Mouse (Mus musculus) erythroblast, adult 5-6 weeks (primary cell): ENCODE results near the gene Flt3. TPM values are rescaled to one million over a fixed set of nuclear protein-coding genes. Genes with fewer than 3 reads are reported as not detected.

Experiments used
- ATAC-seq: replicated peaks from 2 replicates; pipeline ENCODE4 v1.8.0; 2016; ENCODE audit warnings: moderate number of reproducible peaks, mild to moderate bottlenecking, moderate TSS enrichment, inconsistent platforms; ENCODE audit not compliant: poor library complexity, low FRiP score, severe bottlenecking
- total RNA-seq, 2 experiments: library from RNA; stranded (forward) in 1 of 2; stranded (reverse) in 1 of 2; fragments of 150-400 nt in 1 of 2; fragments of 200-764, 138-1000 nt in 1 of 2; gene quantifications; 2 replicates each; pipeline versions ENCODE4 v1.2.3 to v1.2.4; 2015 to 2017; ENCODE audit warnings: low replicate concordance in 2 of 2

Flt3 gene
- total RNA-seq, 2 experiments from 2014 or later, result 1.9 to 4.7 TPM

DNA sequence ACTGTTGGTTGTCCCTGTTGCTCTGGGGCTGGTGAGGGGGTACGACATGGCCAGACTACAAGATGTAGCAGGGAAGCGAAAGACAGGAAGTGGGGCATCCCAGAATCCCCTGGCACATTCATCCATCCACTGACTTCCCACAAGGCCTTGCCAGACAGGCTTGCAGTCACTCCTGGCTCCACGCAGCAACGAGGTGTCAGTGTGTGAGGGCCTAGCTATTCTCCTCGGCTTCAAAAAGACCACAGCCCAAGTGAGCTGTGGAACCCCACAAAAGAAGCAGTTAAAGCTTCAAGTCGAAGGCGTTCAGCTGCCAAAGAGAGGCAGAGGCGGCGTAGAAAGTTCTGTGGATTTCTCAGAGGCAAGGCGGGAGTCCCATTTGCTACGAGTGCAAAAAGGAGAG, 41.8 kb downstream of the Flt3 start:
- ATAC-seq, result no peak

DNA sequence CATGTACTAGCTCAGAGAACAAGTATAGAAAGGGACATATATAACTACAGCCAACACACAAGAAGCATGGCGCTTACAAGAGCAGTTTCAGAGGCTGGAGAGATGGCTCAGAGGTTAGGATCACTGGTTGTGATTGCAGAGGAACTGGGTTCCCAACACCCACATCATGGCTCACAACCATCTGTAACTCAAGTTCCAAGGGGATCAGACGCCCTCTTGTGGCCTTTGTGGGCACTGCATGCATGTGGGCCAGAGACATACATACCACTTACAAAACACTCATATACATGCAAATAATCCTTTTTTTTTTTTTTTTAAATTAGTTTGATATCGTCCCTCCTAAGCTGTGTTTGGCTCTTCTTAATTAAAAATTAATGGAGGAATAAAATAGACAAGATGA, 42.8 kb downstream of the Flt3 start:
- peak; percentile 52; the same call in 1 of the 2 replicates for ATAC-seq

DNA sequence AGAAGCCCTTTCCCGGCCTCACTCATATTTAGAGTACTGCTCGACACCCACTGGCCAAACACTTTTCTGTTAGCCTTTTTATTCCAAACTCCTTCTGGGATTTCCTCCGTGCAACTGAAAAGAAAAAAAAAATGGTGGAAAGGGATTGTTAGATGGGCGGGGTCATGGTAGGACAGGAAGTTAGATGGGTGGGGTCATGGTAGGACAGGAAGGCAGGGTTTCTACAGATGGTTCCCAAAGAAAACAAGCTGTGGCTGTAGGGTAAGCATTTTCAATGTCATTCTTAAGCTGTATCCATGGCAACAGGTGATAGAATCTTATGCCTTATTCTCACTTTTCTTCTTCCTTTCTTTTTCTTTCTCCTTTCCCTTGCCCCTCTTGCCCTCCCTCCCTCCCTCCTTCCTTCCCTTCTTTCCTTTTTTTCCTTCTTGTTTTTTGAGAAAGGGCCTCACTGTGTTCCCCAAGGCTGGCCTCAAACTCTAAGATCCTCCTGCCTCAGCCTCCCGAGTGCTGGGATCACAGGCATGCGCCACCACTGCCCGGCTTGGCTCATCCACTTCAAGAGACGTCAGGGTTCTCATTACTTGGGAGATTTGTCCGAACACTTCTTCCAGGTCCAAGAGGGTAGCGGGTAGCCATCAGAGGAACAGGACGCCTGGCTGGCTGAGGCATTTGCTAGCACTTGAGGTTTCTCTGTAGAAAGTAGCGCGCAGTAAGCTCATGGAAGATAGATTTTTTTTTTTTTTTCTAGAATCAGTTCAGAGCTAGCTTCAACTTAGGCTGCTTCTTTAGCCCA, 43.8 kb downstream of the Flt3 start:
- ATAC-seq, result no peak

DNA sequence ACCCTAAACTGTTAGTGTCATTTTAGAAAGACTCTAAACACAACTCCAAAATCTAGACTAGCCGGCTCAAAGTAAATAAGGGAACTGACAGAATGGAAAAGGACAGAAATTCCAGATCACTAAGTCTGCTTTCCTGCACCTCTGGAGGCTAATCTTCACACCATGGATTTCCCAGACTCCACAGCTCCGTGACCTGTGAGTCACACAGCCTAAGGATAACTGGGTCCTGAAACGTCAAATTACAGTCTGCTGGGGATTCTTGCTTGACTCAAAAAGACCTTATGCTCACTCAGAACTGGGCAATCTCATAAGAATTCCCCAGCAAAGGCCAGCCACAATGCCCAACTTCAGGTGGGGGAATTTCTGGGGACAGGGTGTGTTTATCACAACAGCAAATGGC, 44.5 kb downstream of the Flt3 start:
- ATAC-seq, result no peak

DNA sequence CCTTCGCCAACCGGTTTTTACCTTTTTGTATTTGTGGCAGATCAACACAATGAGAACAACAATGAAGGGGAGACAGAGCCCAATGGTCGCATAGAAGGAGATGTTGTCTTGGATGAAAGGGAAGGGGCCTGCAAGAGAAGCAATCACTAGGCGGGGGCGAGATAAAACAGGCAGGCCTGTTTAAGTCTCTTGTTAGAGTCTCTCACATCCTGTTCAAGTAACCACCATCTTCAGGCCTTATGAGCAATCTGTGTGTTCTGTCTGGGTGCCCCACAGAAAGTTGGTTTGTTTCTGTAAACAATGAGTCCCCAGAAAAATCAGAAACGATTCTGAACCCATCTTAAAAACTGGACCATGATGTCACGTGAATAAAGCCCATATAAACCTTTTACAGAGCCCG, 45.3 kb downstream of the Flt3 start:
- ATAC-seq, result no peak

DNA sequence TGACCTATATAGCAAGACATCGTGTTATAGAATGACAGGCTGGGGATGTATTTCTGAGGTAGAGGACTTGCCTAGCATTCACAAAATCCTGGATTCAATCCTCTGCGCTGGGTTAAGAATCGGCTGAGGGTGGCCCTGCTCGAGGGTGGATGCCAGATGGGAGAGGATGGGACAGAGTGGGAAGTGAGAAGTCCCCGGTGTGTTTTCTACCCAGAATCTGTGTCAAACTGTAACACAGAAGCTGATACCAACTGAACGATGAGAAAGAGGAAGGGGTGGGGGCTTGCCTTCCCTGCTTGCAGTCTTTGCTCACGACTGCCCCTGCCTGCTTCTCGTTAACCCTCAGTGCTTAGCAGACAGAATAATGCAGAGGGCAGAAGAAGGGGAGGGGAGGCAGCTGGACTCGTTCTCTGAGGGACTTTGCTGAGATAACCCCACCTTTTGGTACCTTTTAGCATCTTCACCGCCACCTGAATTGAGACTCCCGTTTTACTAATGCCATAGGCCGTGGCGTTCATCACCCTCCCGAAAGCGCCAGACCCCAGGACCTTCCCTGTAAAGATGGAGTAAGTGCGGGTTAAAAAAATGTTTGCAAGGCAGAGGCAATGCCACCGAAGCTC, 46.0 kb downstream of the Flt3 start:
- no peak for ATAC-seq

DNA sequence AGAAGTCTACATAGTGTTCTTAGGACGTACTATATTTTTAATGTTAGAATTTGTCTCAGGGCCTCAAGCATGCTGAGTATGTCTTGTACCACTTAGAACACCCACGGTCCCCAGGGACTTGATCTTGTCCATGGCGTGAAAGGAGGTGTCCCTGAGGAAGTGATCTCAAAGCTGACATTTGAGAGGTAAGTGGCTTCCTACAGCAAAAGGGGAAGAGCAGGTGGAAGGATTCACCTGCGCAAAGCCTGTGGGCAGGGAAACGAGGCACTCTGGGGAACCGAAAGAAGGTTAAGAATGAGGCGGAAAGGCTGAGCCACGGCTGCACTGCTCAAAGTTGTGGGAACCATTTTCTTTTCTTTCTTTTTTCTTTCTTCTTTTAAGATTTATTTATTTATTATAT, 48.4 kb downstream of the Flt3 start:
- no peak for ATAC-seq

DNA sequence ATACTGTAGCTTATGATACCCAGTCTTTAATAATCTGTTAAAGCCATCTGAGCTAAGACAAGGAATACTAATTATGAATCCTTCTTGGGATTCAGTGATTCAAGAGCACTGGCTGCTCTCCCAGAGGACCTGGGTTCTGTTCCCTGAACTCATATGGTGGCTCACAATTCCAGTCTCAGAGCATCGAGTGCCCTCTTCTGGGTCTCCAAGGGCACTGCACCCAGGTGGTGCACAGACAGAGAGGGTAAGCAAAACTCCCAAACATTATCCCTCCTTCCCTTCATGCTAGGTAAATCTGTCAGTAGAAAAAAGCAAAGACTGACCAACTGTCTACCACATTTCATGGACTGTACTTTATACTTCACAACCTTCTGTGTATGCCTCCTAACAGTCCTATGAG, 54.3 kb downstream of the Flt3 start:
- ATAC-seq, result no peak

DNA sequence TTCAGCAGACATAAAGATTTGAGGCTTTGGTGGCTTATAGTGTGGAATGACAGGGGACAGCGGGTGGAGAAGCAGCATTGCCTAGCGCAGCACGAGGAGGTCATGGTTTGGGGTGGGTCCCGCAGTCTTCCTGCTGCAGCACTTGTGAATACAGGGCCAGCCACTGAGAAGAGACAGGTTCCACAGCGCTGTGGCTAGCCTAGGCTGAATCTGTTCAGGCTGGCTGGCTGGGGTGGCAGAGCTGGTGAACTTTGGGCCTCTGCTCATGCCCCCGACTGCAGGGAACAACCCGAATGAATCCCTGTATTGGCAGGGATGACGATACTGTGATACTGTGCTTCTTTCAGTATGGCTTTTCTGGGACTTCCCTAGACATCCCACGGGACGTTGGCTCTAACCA, 56.4 kb downstream of the Flt3 start:
- ATAC-seq, result no peak

DNA sequence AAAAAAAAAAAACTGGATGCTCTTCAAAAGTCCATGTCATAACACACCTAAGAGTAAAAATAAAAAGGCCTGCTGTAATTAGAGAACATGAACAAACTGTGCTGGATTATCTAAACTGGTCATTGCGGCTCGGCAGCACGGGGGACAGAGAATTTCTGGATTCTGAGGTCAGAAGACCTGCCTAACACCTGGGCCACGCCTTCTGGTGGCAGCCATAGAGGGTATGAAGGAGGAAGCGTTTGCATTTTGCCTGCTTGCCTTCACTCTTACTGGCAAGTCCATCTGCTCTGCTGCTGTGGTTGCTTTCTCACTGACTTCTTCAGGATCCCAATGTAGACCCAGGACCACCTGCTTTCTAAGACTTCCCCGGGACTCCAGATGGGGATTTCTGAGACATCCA, 57.4 kb downstream of the Flt3 start:
- ATAC-seq, result no peak

DNA sequence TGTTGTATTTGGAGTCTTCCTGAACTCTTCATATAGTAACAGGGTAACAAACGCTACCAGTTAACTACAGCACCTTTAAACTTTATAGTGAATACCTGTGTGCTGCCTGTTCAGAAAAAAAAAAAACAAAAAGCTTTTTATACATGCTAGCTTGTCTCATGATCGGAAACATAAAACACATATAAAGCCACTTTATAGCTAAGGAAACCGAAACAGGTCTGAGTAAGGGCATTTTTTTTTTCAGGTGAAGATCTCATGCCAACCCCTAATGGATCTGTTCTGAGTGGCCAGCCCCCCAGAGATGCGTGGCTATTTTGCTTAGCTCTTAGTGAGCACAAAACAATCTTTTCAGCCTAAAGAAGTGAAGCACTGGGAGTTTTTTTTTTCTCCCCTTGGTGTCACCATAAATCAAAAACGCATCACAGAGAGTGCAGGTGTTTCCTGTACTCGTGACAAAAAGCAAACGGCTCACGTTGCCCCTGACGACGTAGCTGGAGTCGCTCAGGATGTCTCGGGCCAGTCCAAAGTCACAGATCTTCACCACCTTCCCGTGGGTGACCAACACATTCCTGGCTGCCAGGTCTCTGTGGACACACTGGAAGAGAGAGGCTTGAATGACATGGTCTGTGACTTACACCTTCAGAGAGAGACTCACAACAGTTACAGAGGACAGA, 59.4 kb downstream of the Flt3 start:
- ATAC-seq, result no peak

DNA sequence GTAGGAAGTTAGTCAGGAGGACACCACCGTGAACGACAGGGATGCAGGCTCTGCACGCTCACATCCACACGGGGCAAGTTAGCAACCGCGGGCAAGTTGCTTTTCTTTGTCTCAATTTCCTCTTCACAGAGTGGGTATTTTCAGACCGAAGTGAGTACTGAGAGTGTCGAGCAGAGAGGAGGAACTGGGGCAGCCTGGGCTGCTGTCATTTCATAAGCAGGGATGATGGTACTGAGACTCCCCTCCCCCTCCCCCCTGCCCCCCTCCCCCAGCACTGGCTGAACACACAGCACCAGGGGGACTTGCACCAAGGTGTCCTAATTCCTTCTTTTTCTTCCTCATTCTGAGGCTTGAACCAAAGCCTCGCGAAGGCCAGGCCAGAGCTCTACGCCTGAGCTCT, 60.7 kb downstream of the Flt3 start:
- no peak for ATAC-seq

DNA sequence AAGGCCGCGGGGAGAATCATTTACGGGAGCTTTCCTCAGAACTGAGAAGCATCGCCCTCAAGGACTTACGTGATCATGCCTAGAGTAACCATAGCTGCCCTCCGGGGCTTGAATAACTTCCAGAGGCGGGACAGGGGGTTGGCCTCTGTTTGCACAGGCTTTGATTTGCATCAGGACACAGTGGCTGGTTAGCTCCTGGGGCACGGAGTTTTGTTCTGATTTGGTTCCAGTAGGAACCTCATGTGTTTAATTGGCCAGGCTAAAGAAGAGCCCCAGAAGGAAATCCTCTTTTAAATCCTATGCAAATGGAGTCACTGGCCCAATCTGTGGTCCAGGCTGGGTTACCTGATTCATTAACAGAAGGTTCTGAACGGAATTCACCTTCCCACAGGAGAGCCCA, 61.3 kb downstream of the Flt3 start:
- no peak for ATAC-seq

DNA sequence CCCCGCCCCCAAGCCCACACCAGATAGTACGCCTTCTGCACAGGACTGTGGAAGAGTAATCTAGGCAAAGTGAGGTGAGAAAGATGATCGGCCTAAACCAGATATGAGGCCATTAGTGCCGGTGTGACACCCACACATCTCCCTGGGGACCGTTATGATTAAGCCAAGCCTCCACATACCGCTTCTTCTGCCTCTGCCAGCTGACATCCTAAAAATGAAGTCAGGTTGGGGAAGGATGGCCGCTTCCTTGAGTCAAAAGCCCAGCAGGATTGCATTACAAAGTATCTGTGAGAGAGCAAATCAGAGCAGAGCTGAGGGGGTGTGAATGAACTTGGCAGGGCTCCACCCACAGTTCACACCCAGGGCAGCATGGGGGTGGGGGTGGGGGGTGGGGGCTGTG, 67.6 kb downstream of the Flt3 start:
- ATAC-seq, result no peak

DNA sequence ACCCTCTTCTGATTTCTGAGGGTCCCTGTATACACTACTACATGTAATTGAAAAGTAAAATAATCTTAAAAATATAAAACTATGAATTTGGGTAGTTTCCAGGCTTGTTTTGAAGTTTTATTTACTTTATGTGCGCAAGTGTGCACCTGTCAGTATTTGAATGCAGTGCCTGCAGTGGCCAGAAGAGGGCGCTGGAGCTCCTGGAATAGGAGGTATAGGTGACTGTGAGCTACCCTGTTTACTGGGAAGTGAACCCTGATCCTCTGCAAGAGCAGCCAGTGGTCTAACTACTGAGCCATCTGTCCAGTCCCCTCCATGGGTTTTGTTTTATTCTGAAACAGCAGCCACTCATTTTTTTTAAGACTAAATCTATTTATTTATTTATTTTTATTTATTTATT, 68.7 kb downstream of the Flt3 start:
- ATAC-seq, result peak; percentile 60; the same call in 1 of the 2 replicates

DNA sequence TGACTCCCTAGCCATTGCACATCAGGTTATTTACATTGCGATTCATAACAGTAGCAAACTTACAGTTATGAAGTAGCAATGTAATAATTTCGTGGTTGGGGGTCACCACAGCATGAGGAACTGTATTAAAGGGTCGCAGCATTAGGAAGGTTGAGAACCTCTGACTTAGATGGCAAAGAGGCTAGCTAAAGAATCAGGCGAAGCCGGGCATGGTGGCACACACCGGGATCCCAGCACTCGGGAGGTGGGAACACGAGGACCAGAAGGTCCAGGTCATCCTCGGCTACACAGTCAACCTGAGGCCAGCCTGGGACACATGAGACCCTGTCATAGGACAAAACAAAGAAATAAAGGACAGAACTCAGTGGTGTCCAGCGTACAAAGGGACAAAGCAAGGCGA, 70.3 kb downstream of the Flt3 start:
- ATAC-seq, result no peak

DNA sequence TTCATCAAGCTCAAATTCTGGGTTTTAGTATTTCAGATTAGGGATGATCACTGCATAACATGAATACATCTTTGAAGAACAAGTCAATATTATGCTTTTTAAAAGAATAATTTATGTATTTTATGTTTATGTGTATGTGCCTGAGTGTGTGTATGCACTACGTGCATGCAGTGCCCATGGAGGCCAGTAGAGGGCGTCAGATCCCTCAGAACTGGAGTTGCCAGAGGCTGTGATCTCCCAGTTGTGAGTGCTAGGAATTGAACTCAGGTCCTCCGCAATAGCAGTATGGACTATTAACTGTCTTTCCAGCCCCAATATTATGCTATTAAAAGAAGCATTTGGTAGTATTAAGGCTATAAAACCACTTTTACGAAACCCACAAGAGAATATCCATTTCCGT, 72.7 kb downstream of the Flt3 start:
- ATAC-seq, result no peak

DNA sequence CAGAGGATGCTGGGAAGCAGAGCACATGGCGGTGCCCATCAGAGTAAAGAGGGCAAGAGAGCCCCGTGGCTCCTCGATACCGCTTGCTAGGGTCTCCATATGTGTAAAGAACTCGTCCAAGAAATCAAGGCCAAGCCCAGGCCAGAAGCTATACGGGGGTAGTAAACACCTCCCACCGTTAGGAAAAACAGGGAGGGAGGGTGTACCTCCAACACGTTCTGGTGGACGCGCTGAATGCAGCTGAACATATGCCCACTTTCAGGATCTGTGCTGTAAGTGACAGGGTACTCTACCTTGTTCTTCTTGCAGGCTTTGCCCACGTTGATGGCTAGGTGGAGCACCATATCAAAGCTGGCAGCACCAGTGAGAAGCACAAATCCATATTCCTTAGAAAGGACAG, 74.4 kb downstream of the Flt3 start:
- no peak for ATAC-seq

DNA sequence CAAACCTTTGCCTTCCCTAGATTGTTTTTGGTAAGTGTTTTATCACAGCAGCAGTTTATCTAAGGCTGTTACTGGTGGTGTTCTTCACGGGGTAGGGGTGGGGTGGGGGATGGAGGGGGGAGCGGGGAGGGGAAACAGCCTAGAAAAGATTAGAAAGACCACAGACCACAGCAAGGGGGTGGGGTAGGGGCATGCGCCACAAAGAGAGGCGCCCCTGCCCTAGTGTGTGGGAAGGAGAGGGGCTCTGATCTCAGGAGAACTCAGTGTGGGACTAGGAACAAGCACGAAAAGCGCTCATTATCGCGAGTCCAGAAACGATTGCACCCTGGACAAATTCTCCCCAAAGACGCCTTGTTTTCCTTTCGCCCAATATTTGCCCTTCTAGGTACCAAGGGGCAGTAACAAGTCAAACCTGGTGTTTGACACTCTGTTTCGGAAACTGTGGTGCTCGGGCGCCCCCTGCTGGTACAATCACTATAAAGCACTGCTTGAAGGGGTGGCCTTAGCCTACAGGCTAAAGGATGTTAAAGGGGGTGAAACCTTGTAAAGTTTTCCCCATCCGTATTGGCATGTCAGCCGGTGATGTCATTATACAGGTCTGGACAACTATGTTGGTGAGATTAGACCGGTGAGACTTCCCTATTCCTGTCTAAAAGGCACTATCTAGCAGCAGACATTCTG, 76.9 kb downstream of the Flt3 start:
- peak; percentile 69 for ATAC-seq

DNA sequence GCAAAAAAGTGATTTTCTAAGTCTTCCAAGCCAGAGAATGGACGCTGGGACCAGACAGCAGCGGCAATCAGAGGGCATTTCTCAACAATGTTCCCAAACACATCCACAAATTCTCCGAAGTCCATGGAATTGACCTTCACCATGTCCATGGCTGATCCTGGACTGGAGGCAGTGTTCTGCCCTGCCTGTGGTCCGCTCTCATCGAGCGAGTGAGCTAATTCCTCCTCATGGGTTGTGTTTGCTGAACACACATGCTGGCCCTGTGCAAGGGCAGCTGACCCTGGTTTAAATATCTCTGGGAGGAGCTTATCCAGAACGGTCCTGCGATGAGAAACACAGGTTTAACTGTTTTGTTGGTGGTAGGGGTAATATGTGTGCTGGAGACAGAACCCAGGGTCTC, 78.1 kb downstream of the Flt3 start, which contains the start of gene Urad:
Gene Urad (minus strand): TSS at position 258 of the 400 bp plus-strand sequence.
- ATAC-seq, result no peak

DNA sequence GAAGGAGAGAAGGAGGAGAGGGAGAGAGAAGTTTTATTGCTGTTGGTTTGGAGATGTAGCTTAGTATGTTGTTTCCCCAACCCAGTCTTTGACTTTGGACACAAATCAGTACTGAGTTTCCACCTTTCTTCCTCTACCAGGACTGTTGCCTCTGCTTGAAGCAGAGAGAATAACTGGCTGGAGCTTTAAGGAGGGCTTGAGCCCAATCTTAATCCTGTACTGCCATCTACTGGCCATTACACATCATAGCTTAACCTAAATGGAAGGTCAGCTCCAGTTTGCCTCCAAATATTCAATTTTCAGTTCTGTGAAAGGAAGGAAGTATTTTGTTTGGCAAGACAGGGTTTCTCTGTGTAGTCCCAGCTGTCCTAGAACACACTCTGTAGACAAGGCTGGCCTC, 80.6 kb downstream of the Flt3 start:
- ATAC-seq, result no peak
